Mouse (Mus musculus): ENCODE data around the gene Lcn8.

Gene Lcn8

GRCm38 (mm10) chr2:25652902-25653301, at the start of gene Lcn8:
Gene Lcn8, plus strand, starts transcription at chr2:25653120.
- no peak for DNase-seq (ENCODE audit: low spot score)

GRCm38 (mm10) chr2:25607761-25608622, 44.9 kb upstream of the Lcn8 start, which contains the start of gene Rabl6:
Gene Rabl6, minus strand, starts transcription at chr2:25608521.
- peak; percentile 82 for DNase-seq (ENCODE audit: low spot score)

DNA sequence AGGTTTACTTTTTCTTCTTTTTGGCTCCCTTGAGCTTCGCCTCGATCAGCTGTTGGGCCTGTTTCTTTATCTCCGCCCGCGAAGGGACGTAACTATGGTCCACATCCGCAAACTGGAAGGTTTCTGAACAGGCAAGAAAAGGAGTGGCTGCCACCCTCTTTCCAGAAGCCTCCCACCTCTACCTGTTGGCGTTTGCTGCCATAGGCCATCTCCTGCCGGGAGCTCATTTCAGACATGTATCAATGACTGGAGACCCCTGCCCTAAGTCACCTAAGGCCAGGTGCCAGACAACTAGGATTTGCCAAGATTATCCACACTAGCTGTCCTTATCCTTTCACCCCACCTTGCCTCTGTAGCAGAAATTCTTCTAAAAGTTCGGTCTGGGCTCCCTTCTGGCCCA, 44.2 kb upstream of the Lcn8 start:
- DNase-seq (ENCODE audit: low spot score): no peak

- DNase-seq (ENCODE audit: low spot score): no peak
Measured at GRCm38 (mm10) chr2:25616398-25616797, 36.5 kb upstream of the Lcn8 start.

DNA sequence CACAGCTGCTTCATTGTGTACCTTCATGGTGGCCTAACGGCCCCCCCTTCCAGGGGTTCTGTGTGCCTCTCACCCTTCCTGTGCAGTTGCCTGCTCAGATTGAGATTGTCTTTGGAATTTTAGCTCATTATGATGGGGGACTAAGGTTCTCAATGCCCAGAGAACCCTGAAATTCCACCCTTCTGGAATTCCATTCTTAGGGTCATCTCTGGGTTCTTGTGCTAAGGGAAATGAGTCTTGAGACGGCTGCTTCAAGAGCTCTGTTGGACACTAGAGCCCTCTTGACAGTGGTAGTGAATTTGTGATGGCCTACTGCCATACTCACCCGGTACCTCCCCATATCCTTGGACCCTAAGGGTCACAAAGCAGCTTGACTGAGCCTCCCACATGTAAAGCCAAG, 35.3 kb upstream of the Lcn8 start, which contains the start of gene Ccdc183:
Ccdc183 (minus strand) TSS at position 101 of the 400 bp plus-strand sequence.
- DNase-seq (ENCODE audit: low spot score): no peak

DNA sequence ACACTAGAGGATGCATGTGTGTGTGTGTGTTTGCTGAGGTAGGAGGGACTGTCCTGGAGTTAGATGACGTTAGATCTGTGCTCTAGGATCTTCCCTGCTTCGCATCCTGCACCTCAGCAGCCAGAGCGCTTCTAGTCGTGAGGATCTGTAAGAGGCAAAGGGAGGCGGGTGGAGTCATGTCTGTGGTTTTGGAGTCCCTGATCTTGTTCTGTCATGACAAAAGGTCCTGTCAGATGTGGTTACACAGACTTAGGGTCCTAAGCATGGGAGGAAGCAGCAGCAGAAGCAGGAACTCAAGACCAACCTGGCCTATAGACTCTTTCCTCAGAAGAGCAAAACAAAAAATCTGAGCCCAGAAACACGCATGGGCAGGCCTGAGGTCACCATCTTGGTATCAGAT, 32.5 kb upstream of the Lcn8 start:
- no peak for DNase-seq (ENCODE audit: low spot score)

DNA sequence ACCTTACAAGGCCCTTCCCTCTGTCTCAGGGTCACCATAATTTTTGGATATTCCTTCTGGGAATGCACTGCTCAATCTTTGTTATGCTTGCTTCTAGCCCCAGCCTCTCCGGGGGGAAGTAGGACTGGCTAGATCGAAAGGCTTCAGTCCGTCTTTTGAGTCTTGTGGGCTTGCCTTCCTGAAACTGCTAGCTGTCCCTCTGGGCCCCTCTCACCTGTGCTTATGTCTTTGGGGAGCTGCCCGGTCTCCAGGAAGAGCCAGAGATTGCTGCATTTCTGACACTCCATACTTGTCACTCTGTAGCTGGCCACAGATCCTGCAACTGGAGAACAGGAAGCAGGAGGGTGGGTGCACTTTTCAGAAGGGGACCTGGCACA, 32.1 kb upstream of the Lcn8 start:
- no peak for DNase-seq (ENCODE audit: low spot score)

- peak; percentile 56 for DNase-seq (ENCODE audit: low spot score)
Measured at GRCm38 (mm10) chr2:25621229-25622200, 31.4 kb upstream of the Lcn8 start, which contains the start of gene Tmem141. Gene Tmem141, minus strand, starts transcription at chr2:25622005.

- DNase-seq (ENCODE audit: low spot score): no peak
Measured at GRCm38 (mm10) chr2:25625986-25626385, 26.9 kb upstream of the Lcn8 start.

- no peak for DNase-seq (ENCODE audit: low spot score)
Measured at GRCm38 (mm10) chr2:25627811-25628210, 25.1 kb upstream of the Lcn8 start, which contains the start of gene Fcna. Gene Fcna, minus strand, starts transcription at chr2:25628030.

DNA sequence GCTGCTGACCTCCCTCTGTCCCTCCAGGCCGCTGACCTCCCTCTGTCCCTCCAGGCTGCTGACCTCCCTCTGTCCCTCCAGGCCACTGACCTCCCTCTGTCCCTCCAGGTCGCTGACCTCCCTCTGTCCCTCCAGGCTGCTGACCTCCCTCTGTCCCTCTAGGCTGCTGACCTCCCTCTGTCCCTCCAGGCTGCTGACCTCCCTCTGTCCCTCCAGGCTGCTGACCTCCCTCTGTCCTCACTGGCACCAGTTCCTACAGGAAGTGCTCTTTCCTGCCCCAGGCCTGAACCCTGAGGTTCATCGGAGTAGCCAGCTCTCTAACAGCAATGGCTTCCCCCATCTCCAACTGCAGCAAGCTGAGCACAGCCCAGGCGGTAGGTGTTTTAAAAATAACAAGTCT, 24.2 kb upstream of the Lcn8 start:
- no peak for DNase-seq (ENCODE audit: low spot score)

- no peak for DNase-seq (ENCODE audit: low spot score)
Measured at GRCm38 (mm10) chr2:25633616-25634015, 19.3 kb upstream of the Lcn8 start.

- DNase-seq (ENCODE audit: low spot score): no peak
Measured at GRCm38 (mm10) chr2:25634046-25634445, 18.9 kb upstream of the Lcn8 start.

DNA sequence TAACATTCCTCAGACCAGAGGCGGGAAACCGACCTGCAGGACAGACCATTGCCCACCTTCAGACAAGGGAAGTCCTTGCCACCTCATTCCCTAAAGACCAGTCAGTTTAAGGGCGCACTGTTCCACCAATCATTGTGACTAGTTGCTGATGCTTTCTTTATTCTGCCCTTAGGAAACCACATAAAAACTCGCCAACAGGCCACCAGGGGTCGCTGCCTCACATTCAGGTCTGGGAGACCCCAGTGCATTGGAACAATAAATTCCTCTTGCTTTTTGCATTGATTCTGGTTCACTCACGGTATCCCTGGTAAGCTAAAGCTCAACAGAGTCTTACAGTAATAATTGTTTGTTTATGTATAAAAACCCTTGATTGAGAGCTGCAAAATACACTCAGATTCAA, 13.0 kb upstream of the Lcn8 start:
- DNase-seq (ENCODE audit: low spot score): peak; percentile 29

DNA sequence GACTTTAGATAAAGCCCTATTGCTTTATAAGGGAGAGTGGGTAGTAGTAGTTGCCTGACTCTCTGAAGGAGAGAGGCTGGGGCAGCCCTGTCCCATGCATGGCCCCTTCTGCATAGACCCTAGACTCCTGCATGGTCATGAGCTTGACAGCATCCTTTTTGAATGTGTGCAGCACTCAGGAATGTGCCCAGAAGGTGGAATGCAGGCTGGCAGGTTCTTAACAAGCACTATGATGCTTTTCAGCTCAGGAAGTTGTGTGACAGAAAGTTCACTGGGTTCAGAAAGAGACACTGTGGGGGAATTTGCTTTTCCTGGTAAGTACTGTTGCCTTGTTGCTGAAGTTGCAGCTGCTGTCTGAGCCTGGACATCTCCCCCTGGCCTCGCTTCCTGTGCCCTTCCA, 1.6 kb downstream of the Lcn8 start:
- no peak for DNase-seq (ENCODE audit: low spot score)

GRCm38 (mm10) chr2:25656691-25657090, 3.8 kb downstream of the Lcn8 start:
- no peak for DNase-seq (ENCODE audit: low spot score)

- no peak for DNase-seq (ENCODE audit: low spot score)
Measured at GRCm38 (mm10) chr2:25657246-25657645, 4.3 kb downstream of the Lcn8 start.

DNA sequence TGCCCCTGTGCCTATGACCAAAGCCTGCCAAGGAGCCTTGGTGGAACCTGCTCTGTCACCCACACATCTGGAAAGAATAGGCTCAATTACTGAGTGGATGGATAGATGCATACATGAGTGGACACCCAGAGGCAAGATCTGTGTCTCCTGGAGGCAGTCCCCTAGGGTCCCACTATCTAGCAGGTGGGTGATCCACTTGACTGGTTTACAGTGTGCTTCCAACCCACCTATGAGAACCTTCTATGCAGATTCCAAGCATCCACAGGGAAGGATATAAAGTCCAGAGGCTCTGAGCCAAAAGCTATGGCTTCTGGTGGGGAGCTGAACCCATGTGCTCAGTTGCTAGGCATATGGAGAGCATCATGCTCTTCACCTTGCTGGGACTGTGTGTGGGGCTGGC, 4.7 kb downstream of the Lcn8 start, which contains the start of gene Lcn5:
Lcn5 (plus strand) TSS at position 301 of the 400 bp plus-strand sequence.
- no peak for DNase-seq (ENCODE audit: low spot score)

DNA sequence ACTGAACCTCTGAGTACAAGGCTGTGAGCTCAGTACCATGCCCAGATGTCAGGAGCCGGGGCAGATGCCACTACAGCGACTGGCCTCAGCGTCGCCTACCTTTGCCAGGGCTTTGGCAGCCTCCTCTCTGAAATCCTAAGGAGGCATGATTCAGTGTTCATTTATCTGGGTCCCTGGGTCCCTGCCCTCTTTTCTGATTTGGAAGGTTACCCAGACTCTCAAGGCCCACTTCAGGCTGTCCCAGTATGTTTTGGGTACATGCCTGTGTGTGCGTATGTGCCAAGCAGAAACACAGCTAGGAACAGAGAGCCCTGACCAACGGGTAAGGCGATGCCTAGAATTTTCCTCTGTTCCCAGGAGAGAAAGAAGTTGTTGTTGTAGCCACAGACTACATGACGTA, 7.4 kb downstream of the Lcn8 start:
- no peak for DNase-seq (ENCODE audit: low spot score)

- no peak for DNase-seq (ENCODE audit: low spot score)
Measured at GRCm38 (mm10) chr2:25661245-25661970, 8.5 kb downstream of the Lcn8 start.

GRCm38 (mm10) chr2:25663511-25663910, 10.6 kb downstream of the Lcn8 start:
- DNase-seq (ENCODE audit: low spot score): peak; percentile 12

DNA sequence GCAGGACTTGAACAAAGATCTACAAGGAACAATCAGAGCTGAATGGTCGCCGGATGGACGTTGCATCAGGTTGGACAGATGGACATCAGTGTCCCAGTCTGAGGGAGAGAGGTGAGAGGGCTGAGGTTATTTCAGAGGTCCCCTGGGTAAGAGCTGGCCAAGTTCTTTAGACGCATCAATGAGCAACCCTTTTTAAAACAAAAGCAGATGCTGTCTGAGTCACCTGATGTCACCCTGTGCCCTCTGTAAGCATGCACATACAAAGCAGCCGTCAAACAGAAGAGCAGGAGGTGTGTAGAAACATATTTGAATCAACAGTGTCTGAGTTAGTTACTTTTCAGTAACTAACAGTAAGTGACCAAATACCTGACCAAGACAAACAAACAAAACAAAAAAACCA, 11.2 kb downstream of the Lcn8 start:
- DNase-seq (ENCODE audit: low spot score): no peak
